Mouse (Mus musculus) thymus, adult 2 months (tissue): ENCODE results near the gene Synpo2l. TPM values are rescaled to one million over a fixed set of nuclear protein-coding genes. Genes with fewer than 3 reads are reported as not detected.
"Not testable (repeated sequence)": the region's sequence is repeated elsewhere in the genome, so short reads cannot be mapped to it uniquely, and the experiment has no call there.

Experiments
- DNase-seq: peaks from one replicate; pipeline ENCODE4 v3.0.0; 2021
- H3K27ac ChIP-seq: fragments of 200-500 bp; 2 replicates; pipeline ENCODE4 v1.5.1; 2012; ENCODE audit warnings: low read length, control low read depth; ENCODE audit not compliant: control insufficient read depth, insufficient read depth
- H3K27me3 ChIP-seq: fragments of 200-500 bp; 2 replicates; pipeline ENCODE4 v1.6.1; 2012; ENCODE audit warnings: mild to moderate bottlenecking, low read length, moderate library complexity, mixed read lengths; ENCODE audit not compliant: control insufficient read depth, insufficient read depth
- H3K36me3 ChIP-seq: fragments of 200-500 bp; 2 replicates; pipeline ENCODE4 v1.6.1; 2012; ENCODE audit warnings: mild to moderate bottlenecking, low read length, moderate library complexity; ENCODE audit not compliant: control insufficient read depth, insufficient read depth
- H3K4me1 ChIP-seq: fragments of 200-500 bp; replicated peaks from 2 replicates; pipeline ENCODE4 v1.6.1; 2012; ENCODE audit warnings: low read length; ENCODE audit not compliant: control insufficient read depth, insufficient read depth
- H3K4me3 ChIP-seq: fragments of 200-500 bp; 2 replicates; pipeline ENCODE4 v1.5.1; 2012; ENCODE audit warnings: mild to moderate bottlenecking, low read length, control low read depth, moderate library complexity; ENCODE audit not compliant: control insufficient read depth, insufficient read depth
- CTCF ChIP-seq: fragments of 200-500 bp; IDR thresholded peaks from 2 replicates; pipeline ENCODE4 v1.5.1; 2012; ENCODE audit warnings: mild to moderate bottlenecking, control low read depth, low read length, moderate library complexity, borderline replicate concordance; ENCODE audit not compliant: control insufficient read depth, poor library complexity, insufficient read depth; ENCODE audit errors: extremely low read depth
- POLR2A ChIP-seq: fragments of 200-500 bp; IDR thresholded peaks from 2 replicates; pipeline ENCODE4 v1.6.1; 2012; ENCODE audit warnings: mild to moderate bottlenecking, low read length, control low read depth, moderate library complexity; ENCODE audit not compliant: control insufficient read depth, poor library complexity, insufficient read depth; ENCODE audit errors: extremely low read depth
- WGBS: fragments of 180-500 bp; shearing (Covaris S2); methylation state at CpG from one replicate; pipeline ENCODE4 v1.1.7; 2018; 5-methylcytosine and 5-hydroxymethylcytosine counted together
- polyA plus RNA-seq: library from polyadenylated mRNA; depleted of rRNA; stranded (reverse); fragments of >200 nt; gene quantifications from 2 replicates; pipeline ENCODE4 v1.2.3, GENCODE M21; 2012

Gene Synpo2l
- polyA plus RNA-seq, 1 experiment, result 2.8 TPM

DNA sequence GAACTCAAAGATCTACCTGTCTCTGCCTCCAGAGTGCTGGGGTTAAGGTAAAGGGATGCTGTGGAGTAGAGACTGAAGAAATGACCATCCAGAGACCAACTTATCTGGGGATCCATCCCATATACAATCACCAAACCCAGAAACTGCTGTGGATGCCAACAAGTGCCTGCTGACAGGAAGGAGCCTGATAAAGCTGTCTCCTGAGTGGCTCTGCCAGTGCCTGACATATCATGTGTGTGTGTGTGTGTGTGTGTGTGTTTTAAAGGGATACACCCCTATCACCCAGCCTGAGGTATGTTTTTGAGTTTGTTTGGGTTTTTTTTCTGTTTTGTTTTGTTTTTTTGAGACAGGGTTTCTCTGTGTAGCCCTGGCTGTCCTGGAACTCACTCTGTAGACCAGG, 21.8 kb downstream of the Synpo2l start:
- H3K27me3 ChIP-seq, result no peaks in the 10 kb centered on the region
- TF ChIP-seq CTCF, result no peak
- no peak for TF ChIP-seq POLR2A
- H3K4me3 ChIP-seq, result no peak overlapping the region
- H3K36me3 ChIP-seq, result no peaks in the 10 kb centered on the region
- no peak overlapping the region for H3K27ac ChIP-seq
- DNase-seq, result no peak
- peaks cover 2% of the 10 kb centered on the region; the same call in 1 of the 2 replicates for H3K4me1 ChIP-seq

DNA sequence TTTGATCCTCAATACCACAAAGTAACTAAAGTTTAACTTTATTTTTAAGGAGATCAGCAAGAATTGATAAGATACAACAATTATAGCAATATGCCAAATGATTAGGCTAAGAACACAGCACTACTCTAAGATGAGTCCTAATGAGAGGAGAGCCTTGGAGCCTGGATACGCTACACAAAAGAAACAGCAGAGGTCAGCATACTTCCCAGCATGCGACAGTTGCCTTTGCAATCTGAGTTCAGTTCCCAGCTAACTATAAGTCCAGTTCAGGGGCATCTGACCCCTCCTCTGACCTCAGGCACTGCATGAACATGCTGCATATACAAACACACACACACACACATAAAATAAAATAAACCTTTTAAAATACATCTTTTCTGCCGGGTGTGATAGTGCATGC, 22.6 kb downstream of the Synpo2l start:
- H3K27ac ChIP-seq, result no peak overlapping the region
- no peak for DNase-seq
- no peaks in the 10 kb centered on the region for H3K36me3 ChIP-seq
- no peak overlapping the region for H3K4me3 ChIP-seq
- TF ChIP-seq POLR2A, result no peak
- TF ChIP-seq CTCF, result no peak
- 75% methylated on average over 3 of the region's 3 CpGs for WGBS
- H3K27me3 ChIP-seq, result no peaks in the 10 kb centered on the region
- peaks cover 2% of the 10 kb centered on the region; the same call in 1 of the 2 replicates for H3K4me1 ChIP-seq

DNA sequence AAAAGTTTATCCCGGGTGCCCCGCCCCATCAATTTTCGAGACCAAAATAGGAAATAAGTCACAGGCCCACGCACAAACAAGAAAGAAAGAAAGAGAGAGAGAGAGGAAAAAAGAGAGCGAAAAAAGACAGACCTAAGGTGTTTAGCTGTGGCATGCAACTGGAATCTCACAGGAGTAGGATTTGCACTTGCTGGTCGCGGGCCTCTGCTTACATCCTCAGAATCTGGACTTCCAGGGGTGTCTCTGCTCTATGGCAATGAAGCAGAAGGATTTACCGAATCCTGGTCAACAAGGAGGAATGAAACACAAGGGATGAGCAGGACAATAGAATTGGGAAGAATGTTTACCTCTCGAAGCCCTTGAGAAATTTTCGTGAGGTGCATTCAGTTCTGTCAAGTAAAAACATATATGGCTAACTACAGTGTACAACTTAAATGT, 26.7 kb downstream of the Synpo2l start:
- DNase-seq, result peak; percentile 30

DNA sequence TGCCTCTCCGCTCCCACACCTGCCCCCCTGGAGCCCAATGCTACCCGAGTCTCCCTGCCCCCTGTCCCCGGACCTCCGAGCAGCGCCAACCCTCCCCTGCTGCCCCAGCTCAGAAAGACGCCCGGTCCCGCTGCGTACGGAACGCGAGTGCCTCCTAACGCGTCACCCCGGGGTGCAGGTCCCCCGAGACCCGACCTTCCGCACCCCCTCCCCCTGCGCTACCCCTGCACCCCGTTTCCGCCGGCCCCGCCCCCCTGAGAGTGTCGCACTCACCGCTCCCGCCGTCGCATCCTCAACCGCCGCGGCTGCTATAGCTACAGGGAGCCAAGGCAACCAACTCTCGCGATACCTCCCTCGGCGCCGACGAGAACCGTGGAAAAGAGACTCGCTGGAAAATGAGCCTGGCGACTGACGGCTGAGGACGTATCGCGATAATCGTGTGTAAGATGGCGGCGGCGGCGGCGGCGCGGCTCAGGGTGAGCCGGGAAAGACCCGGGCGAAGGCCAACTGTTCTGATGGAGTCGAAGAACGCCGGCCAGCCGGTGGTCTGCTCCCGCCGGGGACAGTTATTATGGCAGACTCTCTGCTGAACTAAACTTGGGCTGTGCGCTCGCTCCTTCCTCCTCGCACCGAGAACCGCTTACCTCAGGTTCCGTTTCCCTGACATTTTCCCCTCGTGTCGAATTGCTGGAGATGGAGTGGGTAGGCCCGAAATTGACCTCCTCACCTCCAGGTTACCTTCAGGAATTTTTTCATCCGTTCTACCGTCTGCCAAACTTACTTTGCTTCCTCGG, 27.3 kb downstream of the Synpo2l start, which contains the start of gene Usp54:
Gene Usp54 (minus strand): TSS at position 420 of the 794 bp plus-strand sequence.
- H3K27me3 ChIP-seq, result no peaks in the 10 kb centered on the region
- peak within 1 kb of the TSS; percentile 81 for H3K4me3 ChIP-seq
- peaks cover 2% of the 10 kb centered on the region; the same call in 1 of the 2 replicates for H3K4me1 ChIP-seq
- H3K36me3 ChIP-seq, result no peaks in the 10 kb centered on the region
- peak; percentile 99 for DNase-seq
- WGBS, result under 1% methylated on average over 73 of the region's 73 CpGs
- peak within 1 kb of the TSS; percentile 89 for H3K27ac ChIP-seq
- 0 out of 2 replicates have a peak, but pooled peaks have one; percentile 25 for TF ChIP-seq CTCF
- peak; percentile 90 for TF ChIP-seq POLR2A

More for the DNA sequence above, 26.7 kb downstream of the Synpo2l start:
- Histone ChIP-seq H3K27ac (peak overlapping the region; percentile 85), H3K4me3 (peak overlapping the region; percentile 81), H3K4me1 (peaks cover 2% of the 10 kb centered on the region; the same call in 1 of the 2 replicates), H3K27me3 (no peaks in the 10 kb centered on the region), H3K36me3 (no peaks in the 10 kb centered on the region)
- WGBS, result 20% methylated on average over 10 of the region's 10 CpGs
- no peak for TF ChIP-seq CTCF
- TF ChIP-seq POLR2A, result no peak

DNA sequence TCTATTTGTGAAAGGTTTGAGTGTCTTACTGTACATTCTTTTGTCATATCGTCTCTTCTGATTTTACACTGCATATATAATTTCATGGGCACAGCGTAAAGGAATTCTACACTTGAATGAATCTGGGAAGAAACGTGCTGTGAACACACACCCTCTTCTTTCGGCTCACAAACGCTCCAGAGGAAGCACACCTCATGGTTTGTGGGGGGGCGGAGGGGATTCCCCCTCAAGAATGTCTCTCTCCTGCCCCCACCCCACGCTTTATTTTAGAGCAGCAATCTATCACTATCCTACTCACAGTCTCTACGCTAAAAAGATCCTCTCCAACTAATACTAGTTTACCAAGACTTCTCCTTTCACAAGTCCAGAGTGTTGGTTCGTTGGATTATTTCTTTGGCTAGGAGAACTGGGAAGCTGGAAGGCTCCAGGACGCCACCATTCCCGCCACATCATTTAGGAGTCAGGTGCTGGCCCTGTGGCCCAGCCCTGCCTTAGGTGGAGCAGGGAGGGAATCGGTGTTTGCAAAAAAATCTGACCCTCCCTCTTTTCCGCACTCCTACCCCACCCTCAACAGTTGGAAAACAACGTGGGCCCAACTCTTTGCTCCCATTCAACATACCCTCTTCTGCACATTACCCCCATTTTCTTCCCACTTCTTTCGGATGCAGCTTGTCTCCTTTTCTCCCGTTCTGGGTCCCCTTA, 28.1 kb downstream of the Synpo2l start:
- Histone ChIP-seq H3K4me3 (peak overlapping the region; percentile 68), H3K36me3 (no peaks in the 10 kb centered on the region), H3K4me1 (peaks cover 2% of the 10 kb centered on the region; the same call in 1 of the 2 replicates), H3K27me3 (no peaks in the 10 kb centered on the region), H3K27ac (peak overlapping the region; percentile 89)
- peak; percentile 73 for DNase-seq
- 2% methylated on average over 16 of the region's 16 CpGs for WGBS
- TF ChIP-seq POLR2A (no peak), CTCF (no peak)

DNA sequence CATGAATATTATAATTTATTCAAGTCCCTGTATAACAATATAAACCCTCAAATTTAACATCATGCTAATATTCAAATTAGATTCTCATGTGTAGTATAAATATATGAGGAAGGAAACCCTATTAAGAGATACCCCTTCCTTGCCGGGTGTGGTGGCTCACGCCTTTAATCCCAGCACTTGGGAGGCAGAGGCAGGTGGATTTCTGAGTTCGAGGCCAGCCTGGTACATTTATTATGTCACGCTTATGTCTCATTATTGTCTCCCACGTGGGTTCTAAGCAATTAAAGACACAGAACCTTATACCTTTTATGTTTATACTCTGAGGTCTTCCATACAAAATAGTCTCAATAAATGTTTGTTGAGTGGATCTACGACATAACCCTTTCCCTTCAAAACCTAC, 29.5 kb downstream of the Synpo2l start:
- Histone ChIP-seq H3K27ac (no peak overlapping the region), H3K4me1 (peaks cover 2% of the 10 kb centered on the region; the same call in 1 of the 2 replicates), H3K4me3 (no peak overlapping the region), H3K36me3 (no peaks in the 10 kb centered on the region), H3K27me3 (no peaks in the 10 kb centered on the region)
- 94% methylated on average over 6 of the region's 6 CpGs for WGBS
- TF ChIP-seq CTCF (no peak), POLR2A (no peak)
- DNase-seq, result no peak

DNA sequence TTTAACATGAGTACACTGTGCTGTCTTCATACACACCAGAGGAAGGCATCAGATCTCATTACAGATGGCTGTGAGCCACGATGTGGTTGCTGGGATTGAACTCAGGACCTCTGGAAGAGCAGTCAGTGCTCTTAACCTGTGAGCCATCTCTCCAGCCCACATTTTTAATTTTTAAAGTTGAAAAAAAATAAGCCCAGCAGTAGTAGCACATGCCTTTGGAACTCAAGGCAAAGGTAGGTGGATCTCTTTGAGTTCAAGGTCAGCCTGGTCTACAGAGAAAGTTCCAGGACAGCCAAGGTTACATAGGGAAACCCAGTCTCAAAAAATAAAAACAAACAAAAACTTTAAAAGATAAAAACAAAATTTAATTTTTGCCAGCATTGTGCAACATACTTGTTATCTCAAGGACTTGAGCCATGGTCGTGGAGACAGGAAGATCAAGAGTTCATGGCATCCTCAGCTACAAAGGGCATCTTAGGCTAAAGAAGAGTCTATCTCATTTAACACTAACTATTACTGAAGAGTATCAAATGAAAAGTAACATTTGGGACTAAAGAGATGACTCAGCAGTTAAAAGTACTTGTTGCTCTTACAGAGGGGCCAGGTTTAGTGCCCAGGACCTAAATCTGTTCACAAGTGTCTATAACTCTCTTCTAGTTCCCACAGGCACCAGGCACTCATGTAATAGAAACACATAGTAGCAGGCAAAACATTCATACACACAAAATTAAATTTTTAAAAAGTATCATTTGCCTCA, 30.2 kb downstream of the Synpo2l start:
- Histone ChIP-seq H3K36me3 (no peaks in the 10 kb centered on the region), H3K4me3 (no peak overlapping the region), H3K4me1 (peaks cover 2% of the 10 kb centered on the region; the same call in 1 of the 2 replicates), H3K27me3 (no peaks in the 10 kb centered on the region), H3K27ac (no peak overlapping the region)
- DNase-seq, result no peak
- TF ChIP-seq CTCF, result no peak
- TF ChIP-seq POLR2A, result no peak
- 84% methylated on average over 2 of the region's 2 CpGs for WGBS

DNA sequence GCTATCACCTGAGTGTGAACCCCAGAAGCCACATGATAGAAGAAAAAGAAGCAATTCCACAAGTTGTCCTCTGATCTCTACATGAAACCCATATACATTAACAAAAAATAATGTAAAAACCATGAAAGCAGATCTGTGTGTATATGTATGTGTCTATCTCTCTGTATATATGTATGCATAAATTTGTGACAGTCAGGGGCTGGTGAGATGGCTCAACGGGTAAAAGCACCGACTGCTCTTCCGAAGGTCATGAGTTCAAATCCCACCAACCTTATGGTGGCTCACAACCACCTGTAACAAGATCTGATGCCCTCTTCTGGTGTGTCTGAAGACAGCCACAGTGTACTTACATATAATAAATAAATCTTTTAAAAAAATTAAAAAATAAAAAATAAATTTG, 31.2 kb downstream of the Synpo2l start:
- DNase-seq, H3K4me1 ChIP-seq, H3K27ac ChIP-seq, H3K4me3 ChIP-seq, H3K27me3 ChIP-seq, H3K36me3 ChIP-seq: not testable (repeated sequence)
- 97% methylated on average over 3 of the region's 3 CpGs for WGBS
